Mouse (Mus musculus) heart, adult 2 months (tissue): ENCODE results near the gene Cerk. TPM values are rescaled to one million over a fixed set of nuclear protein-coding genes. Genes with fewer than 3 reads are reported as not detected.
"Not testable (repeated sequence)": the region's sequence is repeated elsewhere in the genome, so short reads cannot be mapped to it uniquely, and the experiment has no call there.

Experiments used
- DNase-seq, 2 experiments: peaks; one replicate each; pipeline ENCODE4 v3.0.0; 2021
- H3K27ac ChIP-seq: fragments of 200-600 bp; 2 replicates; pipeline ENCODE4 v1.8.1; 2022
- H3K27me3 ChIP-seq: fragments of 200-500 bp; 2 replicates; pipeline ENCODE4 v1.6.1; 2012; ENCODE audit warnings: mild to moderate bottlenecking, low read length, inconsistent platforms, mixed read lengths; ENCODE audit not compliant: control insufficient read depth, insufficient read depth
- H3K36me3 ChIP-seq: fragments of 200-500 bp; 2 replicates; pipeline ENCODE4 v1.6.1; 2012; ENCODE audit warnings: low read length, inconsistent platforms; ENCODE audit not compliant: control insufficient read depth, insufficient read depth
- H3K4me1 ChIP-seq: fragments of 200-500 bp; 2 replicates; pipeline ENCODE4 v1.6.1; 2011; ENCODE audit warnings: low read length; ENCODE audit not compliant: control insufficient read depth, insufficient read depth
- H3K4me3 ChIP-seq: fragments of 200-600 bp; 2 replicates; pipeline ENCODE4 v1.8.1; 2022
- H3K79me2 ChIP-seq: fragments of 200-500 bp; replicated peaks from 2 replicates; pipeline ENCODE4 v1.6.1; 2012; ENCODE audit warnings: mild to moderate bottlenecking, inconsistent platforms, low read length, moderate library complexity, mixed read lengths; ENCODE audit not compliant: control insufficient read depth, insufficient read depth
- H3K9ac ChIP-seq: fragments of 200-500 bp; 2 replicates; pipeline ENCODE4 v1.6.1; 2012; ENCODE audit warnings: low read depth, mild to moderate bottlenecking, control low read depth, inconsistent platforms, low read length, mixed read lengths
- CTCF ChIP-seq: fragments of 200-600 bp; IDR thresholded peaks from 2 replicates; pipeline ENCODE4 v1.8.1; 2022; ENCODE audit warnings: antibody characterized with exemption, mild to moderate bottlenecking, moderate library complexity
- EP300 ChIP-seq: fragments of 200-500 bp; IDR thresholded peaks from 2 replicates; pipeline ENCODE4 v1.6.1; 2011; ENCODE audit warnings: low read depth, low read length, control low read depth; ENCODE audit not compliant: insufficient read depth
- POLR2A ChIP-seq: fragments of 200-500 bp; IDR thresholded peaks from 2 replicates; pipeline ENCODE4 v1.6.1; 2011; ENCODE audit warnings: mild to moderate bottlenecking, low read depth, low read length, control low read depth; ENCODE audit not compliant: insufficient read depth
- WGBS: fragments of 180-500 bp; shearing (Covaris S2); methylation state at CpG from one replicate; pipeline ENCODE4 v1.1.7; 2018; 5-methylcytosine and 5-hydroxymethylcytosine counted together
- intact Hi-C: fragments of 180-260 bp; cut with DNase I; formaldehyde crosslinking; loops from one replicate; pipeline ENCODE4 v1.15.1; 2025
- polyA plus RNA-seq: library from polyadenylated mRNA; depleted of rRNA; stranded (reverse); fragments of >200 nt; gene quantifications from 2 replicates; pipeline ENCODE4 v1.2.3, GENCODE M21; 2012
- total RNA-seq, 2 experiments: library from RNA; stranded (reverse); gene quantifications; 2 replicates each; pipeline ENCODE4 v1.2.3; 2021

Cerk gene
- total and polyA plus RNA-seq, 3 experiments: 26.0 to 33.5 (median 30.4) TPM

DNA sequence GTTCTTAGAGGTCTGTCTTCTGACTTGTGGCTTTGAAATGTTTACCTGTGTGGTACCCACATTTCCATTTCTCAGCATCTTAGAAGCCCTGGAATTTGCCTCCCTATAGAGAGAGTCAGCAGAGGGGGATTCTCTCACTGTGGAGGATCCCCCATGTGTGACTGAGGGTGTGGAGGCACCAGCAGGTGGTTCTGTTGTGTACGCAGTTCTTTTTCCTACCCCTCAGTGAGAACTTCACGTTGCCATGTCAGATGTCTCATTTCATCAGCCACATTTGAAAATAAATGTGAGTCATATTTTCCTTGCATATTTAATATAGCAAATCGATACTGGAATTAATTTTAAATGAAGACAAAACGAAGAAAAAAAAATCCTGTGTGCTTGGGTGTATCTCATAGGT lies 35.4 kb upstream of the Cerk start:
- Histone ChIP-seq H3K9ac (no peak overlapping the region), H3K27ac (peak overlapping the region; percentile 84), H3K79me2 (peaks cover 3% of the 10 kb centered on the region; the same call in 1 of the 2 replicates), H3K4me1 (peaks cover 32% of the 10 kb centered on the region), H3K27me3 (no peaks in the 10 kb centered on the region), H3K36me3 (no peaks in the 10 kb centered on the region), H3K4me3 (no peak overlapping the region)
- intact Hi-C loops: no loop called here
- WGBS: 87% methylated on average over 4 of the region's 4 CpGs
- TF ChIP-seq POLR2A (no peak), CTCF (no peak), EP300 (no peak)
- DNase-seq: no peak

DNA sequence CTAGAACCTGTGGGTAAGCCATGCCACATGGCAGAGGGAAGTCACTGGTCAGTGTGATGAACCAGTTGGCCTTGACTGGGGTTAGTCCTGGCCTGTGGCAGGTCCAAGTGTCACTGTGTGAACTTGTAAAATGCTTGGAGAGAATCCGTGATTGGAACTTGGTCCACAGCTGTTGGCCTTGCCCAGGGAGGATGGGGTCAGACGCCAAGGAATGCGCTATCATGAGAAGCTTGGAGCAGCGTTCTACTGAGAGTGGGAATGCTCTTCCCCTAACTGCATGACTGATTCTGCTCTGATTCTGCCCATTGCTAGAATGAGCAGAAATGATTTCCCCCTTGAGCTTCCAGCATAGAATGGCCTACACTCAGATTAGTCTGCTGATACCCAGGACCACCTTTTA lies 34.8 kb upstream of the Cerk start:
- Histone ChIP-seq H3K27me3 (no peaks in the 10 kb centered on the region), H3K9ac (peak overlapping the region; percentile 12), H3K27ac (peak overlapping the region; percentile 84), H3K4me3 (no peak overlapping the region), H3K4me1 (peaks cover 33% of the 10 kb centered on the region), H3K36me3 (no peaks in the 10 kb centered on the region), H3K79me2 (peaks cover 3% of the 10 kb centered on the region; the same call in 1 of the 2 replicates)
- intact Hi-C loops: loop anchor here (1.0 kb wide), 1 partner anchor 14 kb away; no protein-coding TSS in a partner anchor
- no peak for TF ChIP-seq EP300
- TF ChIP-seq CTCF: no peak
- TF ChIP-seq POLR2A: no peak
- DNase-seq: no peak
- 24% methylated on average over 4 of the region's 4 CpGs for WGBS

DNA sequence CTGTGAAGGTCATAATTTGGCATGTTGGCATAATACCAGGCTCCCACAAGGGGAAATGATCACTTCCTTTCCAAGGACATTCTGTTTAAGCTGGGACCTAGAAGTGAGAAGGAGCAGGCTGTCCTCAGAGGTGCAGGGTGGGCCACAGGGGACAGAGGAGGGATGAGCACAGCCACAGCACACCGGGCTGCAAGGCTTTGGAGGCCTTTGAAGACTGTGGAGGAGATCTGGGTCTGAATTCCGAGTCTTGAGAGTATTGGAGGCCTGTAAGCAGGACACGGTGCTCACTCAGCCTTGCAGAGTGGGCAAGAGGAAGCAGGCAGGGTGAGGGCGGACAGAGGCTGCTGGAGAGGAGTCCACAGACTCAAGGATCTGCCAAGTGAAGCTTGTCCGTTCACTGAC lies 34.3 kb upstream of the Cerk start:
- no peaks in the 10 kb centered on the region for H3K36me3 ChIP-seq
- H3K4me1 ChIP-seq: peaks cover 33% of the 10 kb centered on the region
- H3K27me3 ChIP-seq: no peaks in the 10 kb centered on the region
- 39% methylated on average over 5 of the region's 5 CpGs for WGBS
- H3K79me2 ChIP-seq: peaks cover 3% of the 10 kb centered on the region; the same call in 1 of the 2 replicates
- peak; percentile 58 to 65 for DNase-seq
- no peak for TF ChIP-seq CTCF
- TF ChIP-seq POLR2A: peak; percentile 67
- no peak overlapping the region for H3K4me3 ChIP-seq
- H3K9ac ChIP-seq: peak overlapping the region; percentile 15
- intact Hi-C loops: loop anchor here (1.0 kb wide), 1 partner anchor 14 kb away; no protein-coding TSS in a partner anchor
- H3K27ac ChIP-seq: peak overlapping the region; percentile 84

DNA sequence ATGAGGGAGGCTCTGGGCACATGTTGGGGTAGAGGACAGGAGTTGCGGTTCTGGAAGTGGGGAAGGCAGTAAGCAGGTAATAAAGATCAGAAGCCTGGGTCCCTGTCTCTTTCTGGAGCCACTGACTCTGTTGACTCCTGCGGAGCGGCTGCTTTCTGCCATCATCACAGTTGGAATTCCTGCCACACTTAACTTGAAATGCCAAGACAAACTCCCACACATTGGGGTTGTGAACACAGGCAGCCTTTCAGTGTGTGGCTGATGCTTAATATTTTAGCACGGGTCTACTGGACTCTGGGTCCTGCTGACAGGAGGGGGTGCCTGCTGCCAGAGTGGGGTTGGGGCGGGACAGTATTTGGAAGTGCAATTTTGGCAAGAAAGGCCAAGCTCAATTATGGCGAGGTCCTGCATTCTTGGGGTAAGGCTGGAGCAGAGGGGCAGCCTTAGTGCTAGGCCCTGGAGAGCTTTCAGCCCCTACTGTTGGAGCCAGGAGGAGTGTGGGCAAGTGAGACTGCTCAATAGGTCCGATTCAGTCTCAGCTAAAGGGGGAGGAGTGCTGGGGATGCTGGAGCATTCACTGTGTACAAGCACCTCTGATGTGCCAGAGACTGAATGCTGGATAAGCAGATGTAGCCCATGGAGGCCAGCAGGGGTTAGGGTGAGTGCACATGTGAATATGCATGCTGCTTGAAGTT lies 33.7 kb upstream of the Cerk start:
- Histone ChIP-seq H3K27me3 (no peaks in the 10 kb centered on the region), H3K9ac (peak overlapping the region; percentile 15), H3K4me1 (peaks cover 34% of the 10 kb centered on the region), H3K36me3 (no peaks in the 10 kb centered on the region), H3K4me3 (no peak overlapping the region), H3K79me2 (peaks cover 3% of the 10 kb centered on the region; the same call in 1 of the 2 replicates), H3K27ac (peak overlapping the region; percentile 84)
- intact Hi-C loops: loop anchor here (1.0 to 10.0 kb wide), 2 partner anchors 13 to 165 kb away; partner anchors contain the start of gene Gramd4
- WGBS: 61% methylated on average over 7 of the region's 7 CpGs
- peak; percentile 36 to 46 for DNase-seq
- 0 out of 2 replicates have a peak, but pooled peaks have one; percentile 4 for TF ChIP-seq CTCF
- no peak for TF ChIP-seq POLR2A

DNA sequence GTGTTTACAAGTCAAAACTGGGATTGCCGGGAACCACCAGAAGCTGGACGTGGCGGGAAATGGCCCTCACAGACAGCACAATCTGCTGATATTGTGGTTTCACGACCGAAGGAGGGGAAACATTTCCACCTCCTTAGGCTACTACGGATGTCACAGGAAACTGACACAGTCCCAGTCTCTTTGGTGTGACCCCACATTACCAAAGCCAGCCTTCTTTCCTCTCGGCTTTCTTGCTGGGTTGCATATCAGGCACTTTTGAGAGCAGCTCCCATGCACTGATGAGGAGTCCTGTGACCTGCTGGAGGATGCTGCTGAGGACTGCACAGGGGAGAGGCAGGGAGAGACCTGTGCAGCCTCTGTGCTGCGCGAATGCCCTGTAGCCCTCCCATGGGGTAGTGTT lies 30.7 kb upstream of the Cerk start:
- not testable (repeated sequence) for H3K27me3 ChIP-seq, H3K9ac ChIP-seq, H3K36me3 ChIP-seq, H3K4me3 ChIP-seq, H3K79me2 ChIP-seq, DNase-seq
- H3K4me1 ChIP-seq: peaks cover 34% of the 10 kb centered on the region
- H3K27ac ChIP-seq: peak overlapping the region; percentile 84
- 62% methylated on average over 9 of the region's 9 CpGs for WGBS
- intact Hi-C loops: loop anchor here (10.0 kb wide), 1 partner anchor 162 kb away; the partner anchor contains the start of gene Gramd4

DNA sequence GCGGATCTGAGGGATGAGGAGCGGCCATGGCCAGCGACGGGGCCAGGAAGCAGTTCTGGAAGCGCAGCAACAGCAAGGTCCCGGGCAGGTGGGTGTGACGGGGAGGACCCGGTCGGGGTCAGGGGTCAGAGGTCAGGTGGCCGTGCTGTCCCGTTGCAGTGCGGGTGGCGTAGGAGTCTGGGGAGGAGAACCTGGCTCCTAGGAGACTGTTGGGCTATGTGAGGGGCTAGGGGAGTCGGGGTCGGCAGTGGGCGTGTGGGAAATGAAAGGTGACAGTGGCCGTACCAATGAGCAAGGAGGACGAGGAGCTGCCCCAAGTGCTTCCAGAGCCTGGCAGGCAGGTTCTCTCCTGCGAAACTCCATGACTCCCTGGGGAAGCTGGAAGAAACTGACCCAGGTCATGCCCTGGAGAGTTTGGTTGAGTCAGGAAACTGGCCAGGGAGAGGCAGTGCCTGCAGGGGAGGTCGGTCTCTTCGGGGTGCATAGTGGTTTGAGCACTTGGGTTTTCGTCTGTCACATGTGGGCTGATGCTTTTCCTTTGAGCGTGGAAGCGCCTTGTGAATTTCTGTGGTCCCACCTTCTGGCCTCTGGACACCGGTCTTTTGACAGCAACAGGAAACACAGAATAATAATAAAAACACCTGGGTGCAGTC lies 28.7 kb upstream of the Cerk start:
- TF ChIP-seq POLR2A (0 out of 2 replicates have a peak, but pooled peaks have one; percentile 11), CTCF (no peak)
- H3K27ac ChIP-seq: peak overlapping the region; percentile 96
- intact Hi-C loops: loop anchor here (2.0 to 10.0 kb wide), 2 partner anchors 14 to 160 kb away; partner anchors contain the start of gene Gramd4
- H3K9ac ChIP-seq: peak overlapping the region; percentile 88
- peak overlapping the region; percentile 80 for H3K4me3 ChIP-seq
- no peaks in the 10 kb centered on the region for H3K27me3 ChIP-seq
- 6% methylated on average over 25 of the region's 25 CpGs for WGBS
- peaks cover 20% of the 10 kb centered on the region for H3K4me1 ChIP-seq
- peak in 1 of 2 experiments; percentile 49 for DNase-seq
- peaks cover 6% of the 10 kb centered on the region; the same call in 1 of the 2 replicates for H3K79me2 ChIP-seq
- H3K36me3 ChIP-seq: peaks cover 6% of the 10 kb centered on the region; the same call in 1 of the 2 replicates
